Mouse (Mus musculus) embryonic fibroblast, embryonic 13.5 days (primary cell): Measurements from ENCODE around the gene Slc35e3.
"Not testable (repeated sequence)": the region's sequence is repeated elsewhere in the genome, so short reads cannot be mapped to it uniquely, and the experiment has no call there.

Experiments used
- CTCF ChIP-seq: IDR thresholded peaks from 2 replicates; pipeline ENCODE4 v1.5.1; 2011; ENCODE audit warnings: mild to moderate bottlenecking, control low read depth, low read length, moderate library complexity, borderline replicate concordance; ENCODE audit not compliant: insufficient read depth
- POLR2A ChIP-seq: IDR thresholded peaks from 2 replicates; pipeline ENCODE4 v1.6.1; 2011; ENCODE audit warnings: low read depth, mild to moderate bottlenecking, control low read depth, low read length, moderate library complexity

- TF ChIP-seq CTCF, POLR2A: not testable (repeated sequence)
These were observed 30.5 kb downstream of the Slc35e3 start for GRCm38 (mm10) chr10:117715654-117716053.
